Mouse (Mus musculus) layer of hippocampus, adult 2 months (tissue): ENCODE measurements around the gene Scd3. TPM values are rescaled to one million over a fixed set of nuclear protein-coding genes. Genes with fewer than 3 reads are reported as not detected.
A peak's percentile ranks its signal among the peaks of the same experiment; 100 is the strongest.

Source experiments
- DNase-seq, 2 experiments: peaks; one replicate each; pipeline ENCODE4 v3.0.0; 2022; ENCODE audit warnings: low spot score in 2 of 2
- H3K27ac ChIP-seq: fragments of 200-600 bp; 2 replicates; pipeline ENCODE4 v1.8.1; 2022
- H3K4me3 ChIP-seq: fragments of 200-600 bp; 2 replicates; pipeline ENCODE4 v1.8.1; 2022; ENCODE audit warnings: mild to moderate bottlenecking
- CTCF ChIP-seq: fragments of 200-600 bp; conservative IDR thresholded peaks from 2 replicates; pipeline ENCODE4 v1.8.1; 2022; ENCODE audit warnings: antibody characterized with exemption, mild to moderate bottlenecking, moderate library complexity
- long read RNA-seq, 2 experiments: library from polyadenylated mRNA; stranded (forward); transcript quantifications; one replicate each; pipeline ENCODE4 v2.0.0; 2021; ENCODE audit warnings: borderline mapping rate in 2 of 2
- total RNA-seq, 2 experiments: library from RNA; stranded (reverse); gene quantifications; 2 replicates each; pipeline ENCODE4 v1.2.3; 2021

The Scd3 gene
- 1 to 10 TPM; 1.6 to 2.2 TPM for total RNA-seq
- long read RNA-seq, experiment 1, partial matches to known transcripts: 0 of 1 reads
- long read RNA-seq, experiment 1, other reads (novel, unspliced or antisense): 1 of 1 reads
- long read RNA-seq, experiment 2, partial matches to known transcripts: 0 of 1 reads
- long read RNA-seq, experiment 2, other reads (novel, unspliced or antisense): 1 of 1 reads

- Histone ChIP-seq H3K4me3 (no peak within 1 kb of the TSS), H3K27ac (no peak within 1 kb of the TSS)
- no peak for TF ChIP-seq CTCF
- DNase-seq: no peak
Measured at GRCm38 (mm10) chr19:44203015-44203564, at the start of gene Scd3. Gene Scd3, plus strand, starts transcription at chr19:44203269.

- DNase-seq: no peak
- Histone ChIP-seq H3K4me3 (no peak overlapping the region), H3K27ac (no peak overlapping the region)
- no peak for TF ChIP-seq CTCF
Measured at GRCm38 (mm10) chr19:44153781-44154180, 49.3 kb upstream of the Scd3 start.

- Histone ChIP-seq H3K4me3 (no peak overlapping the region), H3K27ac (no peak overlapping the region)
- no peak for TF ChIP-seq CTCF
- DNase-seq: no peak
Measured at GRCm38 (mm10) chr19:44157005-44157404, 46.1 kb upstream of the Scd3 start.

GRCm38 (mm10) chr19:44159386-44159785 lies 43.7 kb upstream of the Scd3 start:
- Histone ChIP-seq H3K4me3 (no peak overlapping the region), H3K27ac (no peak overlapping the region)
- no peak for TF ChIP-seq CTCF
- DNase-seq: no peak

- TF ChIP-seq CTCF: peak; percentile 83
- H3K27ac ChIP-seq: no peak overlapping the region
- DNase-seq: no peak
- H3K4me3 ChIP-seq: no peak overlapping the region
Measured at GRCm38 (mm10) chr19:44161515-44161914, 41.6 kb upstream of the Scd3 start.

- DNase-seq: no peak
- TF ChIP-seq CTCF: no peak
- Histone ChIP-seq H3K27ac (no peak overlapping the region), H3K4me3 (no peak overlapping the region)
Measured at GRCm38 (mm10) chr19:44174835-44175234, 28.2 kb upstream of the Scd3 start.

GRCm38 (mm10) chr19:44176741-44177140 lies 26.3 kb upstream of the Scd3 start:
- Histone ChIP-seq H3K27ac (no peak overlapping the region), H3K4me3 (no peak overlapping the region)
- no peak for DNase-seq
- no peak for TF ChIP-seq CTCF

GRCm38 (mm10) chr19:44180502-44180901 lies 22.6 kb upstream of the Scd3 start:
- no peak for DNase-seq
- no peak for TF ChIP-seq CTCF
- Histone ChIP-seq H3K4me3 (no peak overlapping the region), H3K27ac (no peak overlapping the region)

- Histone ChIP-seq H3K4me3 (no peak overlapping the region), H3K27ac (peak overlapping the region; percentile 71)
- DNase-seq: no peak
- TF ChIP-seq CTCF: no peak
Measured at GRCm38 (mm10) chr19:44183968-44184367, 19.1 kb upstream of the Scd3 start.

- H3K27ac ChIP-seq: peak overlapping the region; percentile 37; the same call in 1 of the 2 replicates
- DNase-seq: no peak
- no peak overlapping the region for H3K4me3 ChIP-seq
- no peak for TF ChIP-seq CTCF
Measured at GRCm38 (mm10) chr19:44189056-44189455, 14.0 kb upstream of the Scd3 start.

- DNase-seq: no peak
- Histone ChIP-seq H3K27ac (no peak within 1 kb of the TSS), H3K4me3 (no peak within 1 kb of the TSS)
- no peak for TF ChIP-seq CTCF
Measured at GRCm38 (mm10) chr19:44192342-44192741, 10.7 kb upstream of the Scd3 start, which contains the start of gene Pkd2l1. Gene Pkd2l1, minus strand, starts transcription at chr19:44192442.

- no peak for DNase-seq
- H3K4me3 ChIP-seq: no peak overlapping the region
- no peak overlapping the region for H3K27ac ChIP-seq
- no peak for TF ChIP-seq CTCF
Measured at GRCm38 (mm10) chr19:44193906-44194305, 9.2 kb upstream of the Scd3 start.

- Histone ChIP-seq H3K27ac (no peak overlapping the region), H3K4me3 (no peak overlapping the region)
- DNase-seq: peak; percentile 69 to 82
- peak; percentile 96 for TF ChIP-seq CTCF
Measured at GRCm38 (mm10) chr19:44195138-44195537, 7.9 kb upstream of the Scd3 start.
